Mouse (Mus musculus): ENCODE data around the gene Wnt8b. TPM values are rescaled to one million over a fixed set of nuclear protein-coding genes. Genes with fewer than 3 reads are reported as not detected.

Gene Wnt8b
- total and polyA plus RNA-seq, 3 experiments = 0.07 TPM; not detected in 2

- Histone ChIP-seq H3K27me3 (replicated peaks) (peaks cover 10% of the 10 kb centered on the region), H3K4me1 (ENCODE audit: control insufficient read depth in 1 of 2, insufficient read depth in 2 of 2) (peaks cover 12 to 44% of the 10 kb centered on the region in 2 experiments), H3K9me3 (replicated peaks; ENCODE audit: low read length) (no peaks in the 10 kb centered on the region), H3K9ac (ENCODE audit: insufficient read depth, low read depth) (no peak overlapping the region), H3K4me2 (ENCODE audit: insufficient read depth, low read depth, poor library complexity, severe bottlenecking) (no peak overlapping the region), H3K4me3 (replicated peaks in 1 of 3; ENCODE audit: low read depth in 2 of 3, low read length in 2 of 3, poor library complexity in 1 of 3) (no peak overlapping the region), H3K79me2 (replicated peaks; ENCODE audit: control insufficient read depth, extremely low read depth, insufficient read depth, poor library complexity, severe bottlenecking) (no peaks in the 10 kb centered on the region), H3K36me3 (replicated peaks in 1 of 2; ENCODE audit: control insufficient read depth in 1 of 2, insufficient read depth in 1 of 2, low read length in 1 of 2) (no peaks in the 10 kb centered on the region), H3K27ac (ENCODE audit: insufficient read depth, low read depth) (no peak overlapping the region)
- TF ChIP-seq CTCF (conservative IDR thresholded peaks at IDR 0.05 in 1 of 2, IDR thresholded peaks at IDR 0.05 in 1 of 2; ENCODE audit: low read depth in 2 of 2, low read length in 2 of 2) (no peak), ETS1 (conservative IDR thresholded peaks at IDR 0.05; ENCODE audit: low read depth, low read length) (no peak), GABPA (IDR thresholded peaks at IDR 0.05; ENCODE audit: insufficient replicate concordance, low read depth, low read length) (no peak), E2F4 (IDR thresholded peaks at IDR 0.05; ENCODE audit: insufficient replicate concordance, low read depth, low read length) (no peak), ZC3H11A (IDR thresholded peaks at IDR 0.05; ENCODE audit: low read depth, low read length) (no peak), RCOR1 (conservative IDR thresholded peaks at IDR 0.05; ENCODE audit: low read depth, low read length) (no peak), JUND (conservative IDR thresholded peaks at IDR 0.05; ENCODE audit: low read depth, low read length) (no peak), POLR2AphosphoS2 (IDR thresholded peaks at IDR 0.05; ENCODE audit: low read depth, low read length) (no peak), CHD2 (IDR thresholded peaks at IDR 0.05; ENCODE audit: low read length) (no peak), ELF1 (IDR thresholded peaks at IDR 0.05; ENCODE audit: low read depth, low read length) (no peak)
- no peak for DNase-seq (ENCODE audit: extremely low read depth)
- dilution Hi-C loops (cut with MboI; ENCODE audit: extremely low pct_ligation_motif_present, extremely low pct_unique_long_range_greater_than_20kb, low sequenced_read_pairs) = no loop called here
- in situ Hi-C loops (cut with MboI; ENCODE audit: low pct_ligation_motif_present, low pct_unique_long_range_greater_than_20kb, low sequenced_read_pairs) = no loop called here
Measured at GRCm38 (mm10) chr19:44498936-44499335, 5.7 kb downstream of the Wnt8b start.

GRCm38 (mm10) chr19:44500240-44500639, 7.0 kb downstream of the Wnt8b start:
- Histone ChIP-seq H3K4me3 (replicated peaks in 1 of 3; ENCODE audit: low read depth in 2 of 3, low read length in 2 of 3, poor library complexity in 1 of 3) (no peak overlapping the region), H3K27me3 (replicated peaks) (peaks cover 10% of the 10 kb centered on the region), H3K4me1 (ENCODE audit: control insufficient read depth in 1 of 2, insufficient read depth in 2 of 2) (peaks cover 15 to 53% of the 10 kb centered on the region in 2 experiments), H3K36me3 (replicated peaks in 1 of 2; ENCODE audit: control insufficient read depth in 1 of 2, insufficient read depth in 1 of 2, low read length in 1 of 2) (no peaks in the 10 kb centered on the region), H3K79me2 (replicated peaks; ENCODE audit: control insufficient read depth, extremely low read depth, insufficient read depth, poor library complexity, severe bottlenecking) (no peaks in the 10 kb centered on the region), H3K9ac (ENCODE audit: insufficient read depth, low read depth) (no peak overlapping the region), H3K9me3 (replicated peaks; ENCODE audit: low read length) (no peaks in the 10 kb centered on the region), H3K27ac (ENCODE audit: insufficient read depth, low read depth) (no peak overlapping the region), H3K4me2 (ENCODE audit: insufficient read depth, low read depth, poor library complexity, severe bottlenecking) (no peak overlapping the region)
- in situ Hi-C loops (cut with MboI; ENCODE audit: low pct_ligation_motif_present, low pct_unique_long_range_greater_than_20kb, low sequenced_read_pairs) (no loop called here), dilution Hi-C loops (cut with MboI; ENCODE audit: extremely low pct_ligation_motif_present, extremely low pct_unique_long_range_greater_than_20kb, low sequenced_read_pairs) (no loop called here)
- DNase-seq (ENCODE audit: extremely low read depth) = no peak
- TF ChIP-seq SIN3A (IDR thresholded peaks at IDR 0.05; ENCODE audit: low read length) (no peak), KAT2A (IDR thresholded peaks at IDR 0.05; ENCODE audit: insufficient replicate concordance, low read length) (no peak)

- Histone ChIP-seq H3K9me3 (replicated peaks; ENCODE audit: low read length) (no peaks in the 10 kb centered on the region), H3K36me3 (replicated peaks in 1 of 2; ENCODE audit: control insufficient read depth in 1 of 2, insufficient read depth in 1 of 2, low read length in 1 of 2) (no peaks in the 10 kb centered on the region), H3K4me2 (ENCODE audit: insufficient read depth, low read depth, poor library complexity, severe bottlenecking) (no peak overlapping the region), H3K9ac (ENCODE audit: insufficient read depth, low read depth) (no peak overlapping the region), H3K27ac (ENCODE audit: insufficient read depth, low read depth) (no peak overlapping the region), H3K27me3 (replicated peaks) (peaks cover 10% of the 10 kb centered on the region), H3K4me1 (ENCODE audit: control insufficient read depth in 1 of 2, insufficient read depth in 2 of 2) (peaks cover 17 to 53% of the 10 kb centered on the region in 2 experiments), H3K4me3 (replicated peaks in 1 of 3; ENCODE audit: low read depth in 2 of 3, low read length in 2 of 3, poor library complexity in 1 of 3) (no peak overlapping the region), H3K79me2 (replicated peaks; ENCODE audit: control insufficient read depth, extremely low read depth, insufficient read depth, poor library complexity, severe bottlenecking) (no peaks in the 10 kb centered on the region)
- DNase-seq (ENCODE audit: extremely low read depth) = no peak
- in situ Hi-C loops (cut with MboI; ENCODE audit: low pct_ligation_motif_present, low pct_unique_long_range_greater_than_20kb, low sequenced_read_pairs) (no loop called here), dilution Hi-C loops (cut with MboI; ENCODE audit: extremely low pct_ligation_motif_present, extremely low pct_unique_long_range_greater_than_20kb, low sequenced_read_pairs) (no loop called here)
- no peak for TF ChIP-seq IRF4 (IDR thresholded peaks at IDR 0.05; ENCODE audit: low read depth, low read length)
- no peak for TF ChIP-seq ZMIZ1 (IDR thresholded peaks at IDR 0.05; ENCODE audit: low read depth, low read length)
- no peak for TF ChIP-seq SIN3A (IDR thresholded peaks at IDR 0.05; ENCODE audit: low read length)
- TF ChIP-seq USF1 (IDR thresholded peaks at IDR 0.05; ENCODE audit: low read depth, low read length) = no peak
- no peak for TF ChIP-seq PAX5 (IDR thresholded peaks at IDR 0.05; ENCODE audit: low read length)
- TF ChIP-seq SMC3 (IDR thresholded peaks at IDR 0.05; ENCODE audit: low read depth, low read length) = no peak
- TF ChIP-seq ELF1 (IDR thresholded peaks at IDR 0.05; ENCODE audit: low read depth, low read length) = no peak
- TF ChIP-seq NELFE (IDR thresholded peaks at IDR 0.05; ENCODE audit: low read depth, low read length) = no peak
- TF ChIP-seq POLR2AphosphoS2 (IDR thresholded peaks at IDR 0.05; ENCODE audit: low read depth, low read length) = no peak
- TF ChIP-seq TCF12 (IDR thresholded peaks at IDR 0.05; ENCODE audit: low read depth, low read length) = no peak
Measured at GRCm38 (mm10) chr19:44501925-44502324, 8.7 kb downstream of the Wnt8b start.

Data from CH12.LX (cell line).